Mouse (Mus musculus): ENCODE data around the gene Tiparp. TPM values are rescaled to one million over a fixed set of nuclear protein-coding genes. Genes with fewer than 3 reads are reported as not detected.

Tiparp gene
- total RNA-seq, 2 experiments from 2014 or later = 11.8 to 14.2 TPM

- DNase-seq = no peak
These were observed 57.1 kb downstream of the Tiparp start for GRCm38 (mm10) chr3:65585291-65585690.

DNA sequence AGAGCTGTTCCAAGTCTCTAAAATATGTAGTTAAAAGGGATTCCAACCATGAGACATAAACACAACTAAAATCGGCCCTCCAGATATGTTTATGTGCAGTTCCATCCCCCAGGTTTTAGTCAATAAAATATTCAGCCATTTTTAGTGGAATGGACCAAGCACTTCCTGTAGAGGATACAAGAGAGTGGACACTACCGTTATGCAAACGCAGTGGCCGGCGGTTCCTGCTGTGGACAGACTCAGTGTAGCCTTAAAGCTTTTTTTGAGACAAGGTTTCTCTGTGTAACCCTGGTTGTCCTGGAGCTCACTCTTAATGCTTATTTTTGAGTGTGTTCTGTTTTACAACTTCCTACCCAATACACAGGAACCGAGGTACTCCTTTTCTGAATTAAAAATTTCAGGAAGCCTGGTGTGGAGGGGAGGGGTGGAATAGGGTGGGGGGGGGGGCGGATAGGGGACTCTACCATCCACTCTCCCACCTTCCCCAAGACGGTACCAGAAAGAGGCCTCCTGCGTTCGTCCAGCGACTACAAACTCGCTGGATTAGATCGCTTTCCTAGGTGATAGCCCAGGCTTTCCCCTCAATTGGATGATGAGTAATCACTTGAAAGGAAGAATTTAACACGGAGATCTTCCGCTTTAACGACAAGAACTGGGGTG, 57.7 kb downstream of the Tiparp start:
- no peak for DNase-seq

DNA sequence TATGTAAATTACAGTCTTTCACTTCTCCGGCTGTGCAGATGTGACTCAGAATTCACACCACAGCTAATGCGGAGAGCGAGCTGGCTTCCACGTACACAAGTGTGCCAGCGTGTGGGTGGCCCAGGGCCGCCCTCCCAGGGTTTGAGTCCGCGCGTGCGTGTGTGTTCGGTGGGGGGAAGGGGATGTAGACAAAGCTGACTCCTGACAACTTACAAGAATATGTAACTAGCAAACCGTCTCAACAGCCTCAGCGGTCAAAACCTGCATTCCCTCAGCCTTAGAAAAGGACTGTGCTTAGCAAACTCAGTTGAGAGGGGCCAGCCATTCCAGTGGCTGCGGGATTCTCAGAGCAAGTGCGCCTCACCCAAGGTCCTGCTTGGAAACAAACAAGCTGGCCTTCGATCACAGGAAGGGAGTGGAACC, 58.3 kb downstream of the Tiparp start:
- peak; percentile 33 for DNase-seq

DNA sequence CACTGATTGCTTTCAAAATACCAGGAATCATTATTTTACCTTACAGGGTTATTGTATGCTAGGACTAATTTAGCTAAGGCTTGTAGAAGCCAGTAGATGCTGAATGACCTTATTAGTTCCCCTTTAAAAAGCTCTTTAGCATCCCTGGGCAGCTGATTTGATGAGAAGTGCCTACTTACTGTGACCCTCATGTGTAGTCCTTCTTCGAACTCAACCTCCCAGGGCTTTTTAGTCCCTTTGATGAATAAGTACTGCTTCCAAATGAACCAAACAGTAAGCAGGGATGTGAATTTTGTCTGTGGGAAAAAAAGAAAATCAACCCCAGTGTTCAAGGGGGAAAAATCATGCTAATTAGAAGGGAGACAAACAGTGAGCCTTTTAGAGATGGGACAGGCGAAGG, 58.8 kb downstream of the Tiparp start:
- no peak for DNase-seq

GRCm38 (mm10) chr3:65588424-65588823, 60.2 kb downstream of the Tiparp start:
- no peak for DNase-seq

DNA sequence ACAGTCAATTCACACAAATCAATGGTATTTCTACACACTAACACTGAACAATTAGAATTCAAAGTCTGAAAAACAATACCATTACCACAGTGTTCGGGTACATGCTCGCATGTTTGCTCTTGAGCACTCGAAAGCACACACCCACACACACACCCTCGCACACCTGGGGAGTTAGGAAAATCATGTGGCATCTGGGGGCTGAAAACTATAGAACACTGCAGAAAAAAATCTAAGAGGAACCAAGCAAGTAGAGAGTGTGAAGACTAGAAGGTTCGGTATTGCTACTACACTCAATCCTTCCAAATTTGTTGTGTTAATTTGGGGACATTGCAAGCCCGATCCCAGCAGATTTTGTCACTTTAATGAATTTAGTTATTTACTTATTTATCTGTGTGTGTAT, 64.6 kb downstream of the Tiparp start:
- no peak for DNase-seq

- DNase-seq = no peak
These were observed 66.3 kb downstream of the Tiparp start for GRCm38 (mm10) chr3:65594493-65594892.

GRCm38 (mm10) chr3:65595196-65595595, 67.0 kb downstream of the Tiparp start:
- no peak for DNase-seq

- no peak for DNase-seq
These were observed 70.0 kb downstream of the Tiparp start for GRCm38 (mm10) chr3:65598071-65598830.

GRCm38 (mm10) chr3:65599151-65599550, 70.9 kb downstream of the Tiparp start:
- no peak for DNase-seq

DNA sequence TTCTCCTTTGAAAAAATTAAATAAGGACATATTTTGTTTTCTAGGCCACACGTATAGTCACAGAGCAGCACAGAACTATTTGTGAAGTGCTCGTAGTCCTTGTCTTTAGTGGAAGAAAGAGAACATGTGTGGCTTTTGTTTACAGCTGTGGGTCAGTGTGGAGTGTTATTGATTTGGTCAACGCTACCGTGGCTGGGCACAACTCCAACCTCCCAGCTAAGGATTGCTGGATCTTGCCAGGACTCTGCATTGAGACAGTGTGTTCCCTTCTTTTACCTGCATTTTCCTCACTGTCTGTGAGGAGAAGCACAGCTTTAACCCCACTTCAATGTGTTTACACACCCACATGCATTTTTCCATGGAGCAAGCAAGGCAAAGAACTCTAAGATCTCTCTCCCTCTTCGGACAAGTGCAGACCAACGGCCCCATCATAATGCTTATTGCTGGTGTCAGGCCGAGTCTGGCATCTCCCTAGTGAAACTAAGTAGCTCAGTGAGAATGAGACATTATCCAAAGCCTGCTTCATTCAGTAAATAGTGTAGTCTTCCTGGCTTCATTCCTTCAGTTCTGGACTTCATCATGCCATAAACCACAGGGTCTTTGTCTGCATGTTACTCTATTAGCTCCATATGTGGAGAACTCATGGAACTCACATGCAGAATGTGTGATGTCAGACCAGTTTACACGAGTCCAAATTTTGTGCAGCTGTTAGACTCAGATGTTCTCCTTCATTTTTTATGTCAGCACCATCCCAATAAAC, 73.3 kb downstream of the Tiparp start:
- DNase-seq = no peak

- no peak for DNase-seq
These were observed 75.3 kb downstream of the Tiparp start for GRCm38 (mm10) chr3:65603392-65604055.

Other genes with a start within 250 kb of the Tiparp start
- 100 to 1,000 TPM; 178 TPM for gene Ssr3, start 135.8 kb upstream of the Tiparp start, total RNA-seq (2021)
- 1 to 10 TPM; 3.0 to 3.5 TPM for gene Lekr1, start 137.8 kb downstream of the Tiparp start, total RNA-seq (2021)